Comparison of ENCODE assay signal across 8 mouse cellular contexts in genomic region chr6:149408833-149409332, GRCm38 (mm10). TPM values are rescaled to one million over a fixed set of nuclear protein-coding genes. Genes with fewer than 3 reads are reported as not detected.
DNase-seq lines count a peak whose midpoint lies in the region; ATAC-seq and TF ChIP-seq lines count a peak whose summit lies in the region.

Gene Bicd1, plus strand, starts transcription at chr6:149408886.

- no peak for TF ChIP-seq CTCF in cortical plate, adult 2 months (IDR thresholded peaks at IDR 0.05; ENCODE audit: extremely low read depth, insufficient read depth, low read length)

- peak; percentile 3 to 16 for DNase-seq in gastrocnemius, adult 8-10 months (ENCODE audit: low spot score in 2 of 2)
- DNase-seq in induced T-regulatory cell, adult 2 months (ENCODE audit: low read depth), result peak; percentile 61
- DNase-seq in left cerebral cortex, adult 8-10 months (ENCODE audit: low spot score in 2 of 2), result peak; percentile 76 to 93
- peak; percentile 90 to 92 for DNase-seq in right cerebral cortex, adult 2 months (ENCODE audit: low spot score in 2 of 2)
- DNase-seq in urinary bladder, postnatal 14 days (ENCODE audit: low spot score), result peak; percentile 76

- TF ChIP-seq POLR2A in cortical plate, adult 2 months (IDR thresholded peaks at IDR 0.05; ENCODE audit: extremely low read depth, insufficient read depth, low read length), result peak; percentile 98

- peak; percentile 89 for ATAC-seq in activated CD4-positive, CD25-positive, alpha-beta regulatory T cell, adult 4 months
- ATAC-seq in megakaryocyte, adult 5-6 weeks (ENCODE audit: poor library complexity, severe bottlenecking), result peak; percentile 83

- H3K4me1 ChIP-seq in cortical plate, adult 2 months (ENCODE audit: control insufficient read depth, insufficient read depth, low read length), result no peaks in the 10 kb centered on the region

- peak within 1 kb of the TSS; percentile 84 for H3K4me3 ChIP-seq in cortical plate, adult 2 months (ENCODE audit: insufficient read depth, low read length)

- peak within 1 kb of the TSS; percentile 56 for H3K27ac ChIP-seq in cortical plate, adult 2 months (ENCODE audit: insufficient read depth, low read length)

RNA-seq across cellular contexts. Expression of gene Bicd1, which starts in this region (rescaled TPM):
- 10 to 100 TPM in 1 of 2 experiments, 1 to 10 TPM in 1; 8.8 to 10.8 TPM for polyA plus RNA-seq in activated CD4-positive, CD25-positive, alpha-beta regulatory T cell, adult 4 months (2017; shearing (Covaris generic))
- polyA plus RNA-seq in cortical plate, adult 2 months (2012; rRNA removed), result 21.1 and 21.9 TPM in 2 replicates
- 1 to 10 TPM in 1 of 4 experiments, under 1 TPM in 3; 0.27 to 1.5 (median 0.30) TPM for total RNA-seq in gastrocnemius, adult 8-10 months (2022)
- 10 to 100 TPM; 42.4 to 47.5 (median 46.6) TPM for total RNA-seq in left cerebral cortex, adult 8-10 months (2022)
- total RNA-seq in megakaryocyte, adult 5-6 weeks (2015), result 0.13 and 0.14 TPM in 2 replicates
- 0.48 and 1.4 TPM in 2 replicates for total RNA-seq in megakaryocyte, adult 5-6 weeks (2017)

Comparison
In these comparisons a context has a peak if more than half of its experiments do, and no peak if none do; other contexts are left out.
1. Peak in every context shown above with its lines: DNase-seq, ATAC-seq, H3K4me3 ChIP-seq and H3K27ac ChIP-seq.
2. RNA of gene Bicd1 (total RNA-seq): 42.4 to 47.5 TPM in left cerebral cortex, adult 8-10 months; 0.13 to 1.4 TPM in megakaryocyte, adult 5-6 weeks and 0.27 to 1.5 TPM in gastrocnemius, adult 8-10 months; every median in the first group is over 10 times any median in the second.
3. DNase-seq: peak in every context shown above with its lines; median percentile 91 in right cerebral cortex, adult 2 months; 84 in left cerebral cortex, adult 8-10 months; 76 in urinary bladder, postnatal 14 days; 61 in induced T-regulatory cell, adult 2 months; 10 in gastrocnemius, adult 8-10 months.